Mouse (Mus musculus) hematopoietic stem cell, adult 5-6 weeks (primary cell): ENCODE data around the gene Wwp2. TPM values are rescaled to one million over a fixed set of nuclear protein-coding genes. Genes with fewer than 3 reads are reported as not detected.
"Not testable (repeated sequence)": the region's sequence is repeated elsewhere in the genome, so short reads cannot be mapped to it uniquely, and the experiment has no call there.

Experiments
- ATAC-seq, 2 experiments: fragments of 125-278 bp in 1 of 2; replicated peaks in 1 of 2; 2 replicates each; pipeline ENCODE4 v1.8.0; 2016 to 2017; ENCODE audit warnings: inconsistent platforms in 2 of 2, mild to moderate bottlenecking in 2 of 2, moderate number of reproducible peaks in 2 of 2, low read depth in 1 of 2, moderate TSS enrichment in 1 of 2; ENCODE audit not compliant: low FRiP score in 2 of 2, poor library complexity in 2 of 2, severe bottlenecking in 2 of 2, insufficient read depth in 1 of 2, low TSS enrichment in 1 of 2
- total RNA-seq: library from RNA; stranded (forward); fragments of 172-1452, 232-1000 nt; gene quantifications from 2 replicates; pipeline ENCODE4 v1.2.3, GENCODE M21; 2017

Gene Wwp2
- total RNA-seq, 1 experiment from 2014 or later = 62.0 TPM

DNA sequence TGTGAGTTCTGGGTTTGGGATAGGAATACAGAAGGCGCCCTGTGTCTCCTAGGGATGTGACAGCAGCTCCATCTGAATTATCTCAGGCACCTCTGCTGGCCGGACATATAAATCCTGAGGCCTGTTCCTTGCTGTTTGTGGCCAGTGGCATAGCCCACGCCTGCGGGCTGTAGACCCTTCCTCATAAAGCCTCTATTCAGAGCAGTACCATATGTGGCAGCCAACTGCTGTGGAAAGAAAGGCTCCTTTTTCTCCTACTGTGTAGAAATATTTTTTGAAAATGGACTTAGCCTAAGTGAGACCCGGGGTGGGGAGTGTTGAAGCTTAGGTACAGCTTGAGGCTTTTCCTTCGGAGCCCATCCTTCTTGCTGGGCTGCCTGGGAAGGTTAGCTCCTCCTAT, 22.1 kb downstream of the Wwp2 start:
- ATAC-seq = no peak

DNA sequence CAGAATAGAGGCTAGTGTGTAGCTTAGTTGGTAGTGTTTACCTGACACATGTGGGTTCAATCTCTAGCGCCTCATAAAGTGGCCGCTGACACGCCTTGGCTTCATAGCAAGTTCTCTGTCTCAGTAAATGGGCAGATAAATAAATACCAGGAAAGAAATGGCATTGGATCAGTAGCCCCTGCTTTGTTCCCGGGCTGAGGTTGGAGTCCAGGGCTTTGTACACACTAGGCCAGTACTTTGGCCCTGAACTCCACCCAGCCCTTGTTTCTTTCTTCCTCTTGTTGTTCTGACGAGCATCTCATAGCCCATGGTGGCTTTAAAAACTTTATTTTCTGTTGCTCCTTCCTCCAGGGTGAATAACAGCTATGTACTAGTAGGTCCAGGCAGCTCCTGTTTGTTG, 26.3 kb downstream of the Wwp2 start:
- ATAC-seq = no peak

DNA sequence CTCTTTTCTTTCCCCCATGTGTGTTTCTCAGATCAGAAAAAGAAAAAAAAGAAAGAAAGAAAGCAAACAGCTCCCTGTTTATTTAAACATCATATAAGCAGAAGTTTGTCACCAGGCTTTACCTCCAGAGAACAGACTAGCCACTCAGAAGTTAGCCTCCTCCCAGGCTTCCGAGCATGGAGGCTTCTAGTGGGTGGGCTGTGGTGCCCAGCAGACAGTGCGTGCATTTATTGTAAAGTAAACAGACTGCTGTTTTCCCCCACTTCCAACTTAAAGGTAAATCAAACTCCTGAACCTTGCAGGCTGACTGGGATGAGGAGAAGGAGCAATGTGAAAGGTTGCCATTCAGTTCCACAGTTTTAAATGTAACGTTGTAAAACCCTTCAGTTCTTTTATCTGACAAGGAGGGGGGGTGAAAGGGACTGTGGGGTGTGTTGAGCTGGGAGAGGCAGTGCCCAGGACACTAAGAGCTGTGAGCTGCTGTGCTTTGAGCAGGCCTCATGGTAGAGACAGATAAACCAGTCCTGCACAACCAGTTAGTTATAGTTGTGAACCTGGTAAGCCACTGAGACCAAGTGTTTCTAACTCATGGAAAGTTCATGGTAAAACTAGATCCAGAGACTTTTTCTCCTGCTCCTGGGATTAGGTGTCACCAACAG, 29.3 kb downstream of the Wwp2 start:
- no peak for ATAC-seq

DNA sequence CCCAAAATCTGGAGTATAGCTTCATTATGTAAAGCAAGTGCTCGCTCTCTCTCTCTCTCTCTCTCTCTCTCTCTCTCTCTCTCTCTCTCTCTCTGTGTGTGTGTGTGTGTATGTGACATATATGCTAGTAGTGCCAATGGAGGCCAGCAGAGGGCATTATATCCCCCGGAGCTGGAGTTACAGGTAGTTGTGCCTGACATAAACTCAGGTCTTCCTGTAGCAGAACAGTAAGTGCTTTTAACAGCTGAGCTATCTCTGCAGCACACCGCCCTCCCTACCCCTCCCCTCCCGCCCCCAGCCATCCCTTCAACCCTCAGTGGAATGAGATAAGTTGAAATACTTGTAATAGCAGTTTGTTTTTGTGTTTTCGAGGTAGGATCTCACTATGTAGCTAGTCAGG, 30.5 kb downstream of the Wwp2 start:
- 0 out of 4 replicates have a peak, but pooled peaks of 1 of the 2 experiments have one; percentile 22 for ATAC-seq

DNA sequence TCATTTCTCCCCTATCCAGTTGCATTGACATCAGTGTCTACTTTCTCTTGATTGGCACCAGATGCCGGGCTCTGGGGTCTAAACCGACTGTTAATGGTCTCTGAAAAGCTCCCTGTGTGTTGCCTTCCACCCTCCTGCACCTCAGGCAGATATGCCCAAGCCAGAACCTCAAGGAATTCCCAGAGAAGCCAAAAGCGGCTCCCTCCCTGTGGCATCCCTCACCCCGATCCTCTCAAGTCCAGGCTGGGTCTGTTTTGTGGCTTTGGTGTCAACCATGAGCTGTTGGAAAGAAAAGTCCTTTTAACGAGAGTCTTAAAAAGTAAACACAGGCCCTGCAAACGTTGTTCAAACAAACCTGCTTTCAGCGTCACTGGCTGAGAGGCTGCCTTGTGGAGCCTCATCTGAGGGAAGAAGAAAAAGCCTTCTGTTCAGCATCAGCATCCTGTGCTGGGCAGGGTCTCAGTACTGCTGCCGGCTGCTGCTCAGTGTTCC, 32.7 kb downstream of the Wwp2 start:
- no peak for ATAC-seq

DNA sequence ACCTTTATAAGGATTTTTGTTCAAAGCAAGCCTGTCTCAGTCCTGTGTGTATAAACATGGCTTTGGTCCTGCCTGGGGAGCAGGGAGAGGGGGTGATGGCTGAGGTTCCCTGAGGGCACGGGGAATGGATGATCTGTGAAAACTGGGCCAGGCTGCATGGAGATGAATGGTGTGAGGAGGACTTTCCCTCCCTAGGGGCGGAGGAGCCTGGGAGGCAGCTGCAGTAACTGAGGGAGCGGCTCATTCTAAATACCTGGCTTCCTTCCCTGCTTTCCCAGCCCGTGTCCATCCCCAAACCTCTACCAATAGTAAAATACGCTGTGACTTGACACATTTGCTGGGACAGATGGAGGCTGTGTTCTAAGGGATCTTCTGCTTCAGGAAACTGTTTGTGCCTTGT, 34.1 kb downstream of the Wwp2 start:
- ATAC-seq = no peak

DNA sequence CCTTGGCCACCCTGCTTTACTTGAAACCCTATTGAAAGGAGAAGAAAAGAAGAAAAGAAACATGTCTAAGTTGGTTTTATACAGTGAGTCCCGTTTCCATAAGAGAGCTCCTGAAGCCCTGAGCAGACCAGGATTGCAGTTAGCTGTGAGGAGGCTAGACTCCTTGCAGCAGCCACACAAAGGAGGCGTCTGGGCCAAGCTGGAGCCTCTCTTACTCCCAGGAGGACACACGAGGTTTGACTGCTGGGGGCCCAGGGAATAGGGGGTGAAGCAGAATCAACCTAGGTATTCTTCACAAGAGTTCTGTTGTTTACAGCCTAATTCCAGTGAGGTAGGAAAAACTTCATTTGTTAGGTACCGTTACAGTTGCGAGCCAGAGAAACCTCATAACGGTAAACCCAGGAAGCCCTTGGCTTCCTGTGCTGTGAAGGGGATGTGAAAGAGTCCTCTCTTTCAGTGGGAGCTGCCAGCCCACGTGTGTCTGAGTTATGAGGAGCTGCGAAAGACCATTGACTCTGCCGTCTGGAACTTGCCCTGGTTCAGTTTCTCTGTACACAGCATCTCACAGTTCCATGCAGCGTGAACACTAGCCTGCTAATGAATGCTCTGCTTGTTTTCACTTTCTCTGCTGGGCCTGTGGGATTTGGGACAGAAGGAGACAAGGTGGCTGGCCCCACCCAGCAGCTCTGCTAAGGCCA, 36.4 kb downstream of the Wwp2 start:
- ATAC-seq = peak; percentile 71 to 80

DNA sequence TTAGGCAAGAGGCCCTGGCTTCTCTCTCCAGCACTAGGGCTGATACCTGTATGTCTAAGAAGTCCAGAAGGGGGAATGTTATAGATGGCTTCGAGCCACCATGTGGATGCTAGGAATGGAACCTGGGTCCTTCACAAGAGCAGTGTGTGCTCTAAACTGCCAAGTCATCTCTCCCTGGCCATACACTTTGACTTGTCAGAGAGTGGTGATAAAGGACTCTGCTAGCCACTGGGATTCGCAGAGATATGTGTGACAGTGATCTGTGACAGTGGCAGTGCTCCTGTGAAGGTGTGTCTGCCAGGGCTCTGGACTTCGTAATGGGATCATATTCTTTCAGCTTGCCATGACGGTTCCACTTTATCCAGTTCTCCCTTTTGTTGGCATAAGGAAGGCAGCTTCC, 37.2 kb downstream of the Wwp2 start:
- ATAC-seq = no peak

DNA sequence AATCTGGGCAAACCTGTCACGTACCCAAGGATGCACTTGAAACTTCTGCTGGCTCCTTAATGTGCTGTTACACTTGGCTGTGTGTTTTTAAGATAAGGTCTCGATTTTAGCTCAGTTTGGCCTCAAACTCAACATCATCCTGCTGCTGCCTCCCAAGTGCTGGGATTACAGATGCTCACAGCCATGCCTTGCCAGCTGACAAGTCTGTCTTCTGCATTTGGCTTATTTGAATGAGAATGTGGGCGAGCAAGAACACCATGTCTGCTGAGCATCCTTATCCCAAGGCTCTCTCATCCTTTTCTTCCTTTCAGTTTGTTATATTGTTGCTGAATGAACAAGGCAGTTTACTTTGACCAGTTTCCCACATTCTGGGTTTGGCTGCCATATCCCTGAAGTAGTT, 39.4 kb downstream of the Wwp2 start:
- ATAC-seq = no peak

DNA sequence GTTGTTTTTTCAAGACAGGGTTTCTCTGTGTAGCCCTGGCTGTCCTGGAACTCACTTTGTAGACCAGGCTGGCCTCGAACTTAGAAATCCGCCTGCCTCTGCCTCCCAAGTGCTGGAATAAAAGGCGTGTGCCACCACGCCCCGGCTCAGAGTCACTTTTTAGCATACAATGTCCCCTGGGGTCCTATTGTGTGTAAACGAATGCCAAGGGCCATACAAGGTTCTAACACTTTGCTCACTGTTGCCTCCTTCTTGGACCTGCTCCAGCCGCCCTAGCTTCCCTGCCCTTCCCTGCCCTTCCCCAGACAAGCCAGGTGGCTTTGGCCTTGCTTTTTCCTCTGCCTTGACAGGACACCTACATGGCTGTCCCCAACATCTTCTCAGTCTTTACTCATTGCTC, 40.6 kb downstream of the Wwp2 start:
- ATAC-seq = not testable (repeated sequence)

DNA sequence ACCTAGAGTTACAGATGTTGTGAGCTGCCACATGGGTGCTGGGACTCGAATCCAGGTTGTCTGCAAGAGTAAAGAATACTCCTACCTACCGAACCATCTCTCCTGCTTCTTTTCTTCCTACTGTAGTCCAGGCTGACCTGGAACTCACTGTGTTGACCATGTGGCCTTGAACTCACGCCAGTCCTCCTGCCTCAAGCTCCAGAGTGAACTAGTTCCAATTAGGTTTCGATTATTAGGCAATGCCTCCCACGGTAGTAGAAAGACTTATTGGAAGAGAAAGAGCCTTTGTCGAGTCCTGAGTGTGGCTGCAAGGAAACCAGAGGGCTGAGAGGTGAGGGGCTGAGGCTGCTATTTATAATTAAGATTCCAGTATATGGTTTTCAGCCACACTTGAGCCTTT, 42.6 kb downstream of the Wwp2 start:
- ATAC-seq = no peak

DNA sequence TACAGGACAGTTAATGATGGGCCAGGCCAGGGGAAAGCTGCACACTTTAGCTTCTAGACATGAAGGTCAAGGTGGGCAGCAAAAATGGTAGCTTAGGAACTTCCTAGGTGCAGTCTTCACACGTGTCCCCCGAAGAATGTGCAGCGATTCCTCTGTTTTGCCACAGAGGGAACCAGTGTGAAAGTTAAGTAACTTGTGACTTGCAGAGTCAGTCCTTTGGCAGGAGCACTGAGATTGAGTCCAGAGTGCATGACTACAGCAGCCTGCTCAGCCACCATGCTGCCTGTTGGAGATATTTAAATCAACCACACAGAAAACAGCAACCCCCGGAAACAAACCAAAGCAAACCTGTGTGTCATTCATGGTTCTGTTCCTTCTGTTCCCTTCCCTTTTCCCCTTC, 44.3 kb downstream of the Wwp2 start:
- ATAC-seq = no peak

DNA sequence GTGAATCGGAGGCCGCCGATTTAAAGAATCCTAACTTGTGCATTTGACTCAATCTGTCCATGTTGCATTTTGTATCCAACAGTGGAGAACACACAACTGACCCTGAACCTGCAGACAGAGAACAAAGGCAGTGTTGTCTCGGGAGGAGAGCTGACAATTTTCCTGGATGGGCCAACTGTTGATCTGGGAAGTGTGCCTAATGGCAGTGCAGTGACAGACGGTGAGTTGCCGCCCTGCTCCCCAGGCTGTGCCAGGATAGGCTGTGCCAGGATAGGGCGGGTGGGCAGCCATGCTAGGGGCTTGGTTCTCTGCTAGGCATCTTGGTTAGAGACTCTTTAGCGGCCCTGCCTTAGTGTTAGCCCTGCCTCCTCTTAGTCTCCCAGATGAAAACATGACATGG, 47.1 kb downstream of the Wwp2 start:
- no peak for ATAC-seq

DNA sequence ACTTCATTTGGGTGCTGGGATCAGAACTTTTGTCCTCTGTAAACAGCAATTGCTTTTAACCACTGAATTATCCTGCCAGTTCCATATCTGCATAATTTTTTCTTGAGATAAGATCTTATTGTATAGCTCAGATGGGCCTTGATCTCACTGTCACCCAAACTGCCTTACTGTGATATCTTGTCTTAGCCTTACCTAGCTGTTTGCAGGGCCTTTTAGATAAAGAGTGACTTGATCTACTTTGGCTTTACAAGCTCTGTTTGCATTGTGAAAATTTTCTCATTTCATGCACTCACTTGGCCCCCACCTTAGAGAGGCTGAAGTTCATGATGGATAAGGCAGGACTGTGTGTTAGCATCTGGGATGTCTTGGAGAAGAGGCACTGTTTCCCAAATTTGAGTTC, 48.8 kb downstream of the Wwp2 start:
- ATAC-seq = no peak

DNA sequence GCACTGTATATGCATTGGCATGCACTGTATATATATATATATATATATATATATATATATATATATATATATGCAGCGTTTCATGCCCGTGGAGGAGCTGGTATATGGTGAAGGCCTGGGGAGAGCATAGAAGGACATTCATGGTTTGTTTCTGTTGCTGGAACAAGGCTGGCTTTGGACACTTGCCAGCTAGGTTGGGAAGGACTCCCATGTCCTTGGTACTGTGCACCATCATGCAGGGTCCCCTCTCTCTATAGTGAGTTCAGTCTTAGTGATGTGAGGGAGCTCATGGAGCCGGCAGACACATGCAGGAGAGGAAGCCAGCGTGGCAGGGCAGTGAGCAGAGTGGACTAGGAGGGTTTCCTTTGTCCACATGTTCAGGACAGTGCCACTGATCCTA, 52.4 kb downstream of the Wwp2 start:
- ATAC-seq = no peak

DNA sequence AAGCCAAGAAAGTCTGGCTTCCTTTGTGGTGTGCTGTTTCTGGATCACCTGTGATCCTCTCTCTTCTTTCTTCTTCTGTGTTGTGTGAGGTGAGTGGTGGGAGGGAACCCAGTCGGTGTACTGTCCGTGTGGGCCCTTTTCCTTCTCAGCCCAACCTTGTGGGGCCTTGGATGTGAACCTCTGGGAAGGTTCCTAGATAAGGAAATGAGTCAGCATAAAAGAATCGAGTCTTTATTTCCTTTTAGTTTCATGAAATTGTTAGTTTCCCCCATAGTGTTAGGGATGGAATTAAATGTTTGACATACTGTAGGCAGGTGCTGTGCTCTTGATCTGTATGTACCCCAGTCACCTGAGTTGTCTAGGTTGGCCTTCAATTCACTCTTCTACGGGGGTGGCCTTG, 52.9 kb downstream of the Wwp2 start:
- ATAC-seq = no peak

DNA sequence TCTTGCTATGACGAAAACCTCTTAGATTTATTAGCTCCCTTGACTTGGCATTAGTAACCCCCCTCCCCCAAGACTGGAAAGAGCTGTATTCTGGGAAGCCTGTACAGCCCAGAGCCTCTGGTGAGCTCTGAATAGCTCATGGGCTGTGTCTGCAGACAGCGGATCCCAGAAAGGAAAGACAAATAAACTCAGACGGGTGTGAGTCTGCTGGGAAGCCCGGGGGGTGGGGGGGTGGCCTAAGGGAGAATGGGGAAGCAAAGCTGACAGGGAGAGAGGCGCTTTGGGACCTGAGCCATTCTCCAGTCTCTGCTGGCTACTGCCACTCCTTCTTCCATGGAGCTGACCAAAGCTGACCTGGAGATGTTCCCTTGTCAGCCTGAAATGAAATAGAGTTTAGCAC, 53.8 kb downstream of the Wwp2 start:
- ATAC-seq = no peak

DNA sequence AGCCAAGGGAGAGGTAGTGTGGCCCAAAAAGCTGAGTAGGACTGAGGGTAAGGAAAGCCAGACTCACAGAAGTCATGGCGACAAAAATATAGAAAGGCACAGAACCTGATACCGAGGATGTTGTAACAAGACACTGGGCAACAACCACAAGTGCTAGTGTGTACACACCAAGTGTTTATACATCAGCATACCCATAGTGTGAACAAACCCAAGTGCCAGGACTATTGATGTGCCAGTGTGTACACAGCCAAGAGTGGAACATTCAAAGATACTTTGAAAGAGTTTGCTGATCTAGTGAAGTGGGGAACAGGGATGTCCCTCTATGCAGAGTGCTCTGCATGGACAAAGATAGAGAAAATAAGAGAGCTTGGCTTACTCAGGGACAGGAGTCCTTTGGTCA, 54.5 kb downstream of the Wwp2 start:
- no peak for ATAC-seq

DNA sequence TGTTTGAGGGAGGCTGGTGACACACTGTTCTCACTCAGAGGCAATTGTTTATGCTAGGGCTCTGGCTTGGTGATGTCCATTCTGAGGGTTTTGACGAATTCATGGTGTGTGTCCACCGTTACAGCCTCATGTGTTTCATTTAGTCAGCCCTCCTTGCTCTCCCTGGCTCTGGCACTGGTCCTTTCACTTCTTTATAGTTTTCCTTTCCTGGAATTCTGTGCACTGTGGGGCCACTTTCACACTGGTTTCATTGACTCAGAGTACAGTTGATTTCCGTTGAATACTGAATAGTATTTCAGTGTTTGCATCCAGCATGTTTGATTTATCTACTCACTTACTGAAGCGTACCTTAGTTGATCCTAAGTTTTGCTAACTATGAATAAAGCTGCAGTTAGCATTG, 55.0 kb downstream of the Wwp2 start:
- no peak for ATAC-seq
